Mouse (Mus musculus): ENCODE data around the gene Lbhd2.

The Lbhd2 gene

DNA sequence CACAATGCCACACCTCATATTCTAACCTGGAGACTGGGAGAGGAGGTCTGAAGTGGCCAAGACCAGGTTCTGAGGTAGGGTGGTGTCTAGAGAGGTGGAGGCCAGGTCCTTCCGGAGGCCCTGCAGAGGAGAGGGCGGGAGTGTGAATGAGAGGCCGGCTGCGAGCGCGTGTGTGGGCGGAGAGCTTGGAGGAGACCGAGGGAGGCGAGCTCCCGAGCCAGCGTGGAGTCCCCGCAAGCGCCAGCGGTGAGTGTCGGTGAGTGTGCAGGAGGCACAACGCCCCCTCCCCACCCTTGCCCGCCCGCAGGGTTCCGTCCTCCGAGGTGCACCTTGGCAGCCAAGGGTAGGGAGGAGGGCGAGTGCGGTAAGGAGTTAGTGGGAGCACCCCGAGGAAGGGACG, at the start of gene Lbhd2:
Gene Lbhd2 (plus strand): TSS at position 188 of the 400 bp plus-strand sequence.
- DNase-seq (ENCODE audit: low spot score) = no peak

GRCm38 (mm10) chr12:111360671-111361070, 45.9 kb upstream of the Lbhd2 start:
- no peak for DNase-seq (ENCODE audit: low spot score)

DNA sequence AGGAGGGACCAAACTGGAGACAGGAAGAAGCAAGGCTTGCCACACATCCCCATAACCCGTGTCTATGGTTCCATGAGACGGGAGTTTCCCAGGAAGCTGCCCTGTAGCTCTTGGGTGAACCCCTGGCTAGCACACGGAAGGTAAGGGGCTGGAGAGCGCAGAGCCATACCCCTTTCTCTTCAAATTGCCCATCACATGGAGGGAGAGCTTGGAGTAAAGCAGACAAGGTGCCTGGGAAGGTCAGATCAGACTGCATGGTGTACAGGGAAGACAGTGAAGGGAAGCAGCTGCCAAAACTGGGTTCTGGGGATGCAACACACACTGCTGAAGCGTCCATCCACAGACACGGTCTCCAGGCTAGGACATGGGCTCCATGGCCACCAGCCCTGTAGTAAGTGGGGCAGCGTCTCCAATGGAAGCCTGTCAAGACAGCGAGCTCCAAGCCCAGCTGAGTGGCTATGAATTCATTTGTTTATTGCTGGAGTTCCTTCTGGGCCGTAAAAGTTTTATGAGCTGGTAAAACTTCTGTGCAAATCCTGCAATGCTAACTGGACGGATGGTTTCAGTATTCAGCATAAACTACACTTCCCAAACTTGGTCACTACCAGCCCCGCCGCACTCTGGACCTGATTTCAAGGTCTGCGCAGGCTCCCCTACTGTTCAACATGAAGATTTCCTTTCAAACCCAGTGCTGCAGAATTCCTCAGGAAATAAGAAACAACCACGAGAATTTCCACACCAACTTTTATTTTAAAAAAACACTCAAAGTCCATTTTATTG, 45.1 kb upstream of the Lbhd2 start:
- DNase-seq (ENCODE audit: low spot score) = no peak

DNA sequence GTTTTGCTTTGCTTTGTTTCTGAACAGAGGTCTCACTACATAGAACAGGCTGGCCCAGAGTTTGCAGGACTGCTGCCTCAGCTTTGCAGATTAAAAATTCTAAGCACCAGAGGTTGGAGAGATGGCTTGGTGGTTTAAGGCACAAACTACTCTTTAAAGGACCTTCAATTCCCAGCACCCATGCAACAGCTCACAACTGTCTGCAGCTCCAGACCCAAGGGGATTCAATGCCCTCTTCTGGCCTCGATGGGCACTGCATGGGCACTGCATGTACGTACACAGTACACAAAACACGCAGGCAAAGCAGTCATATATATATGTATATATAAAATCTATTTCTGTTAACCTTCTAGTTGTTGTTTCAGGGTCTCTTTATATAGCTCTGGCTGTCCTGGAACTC, 42.4 kb upstream of the Lbhd2 start:
- DNase-seq (ENCODE audit: low spot score) = no peak

- DNase-seq (ENCODE audit: low spot score) = no peak
Measured at GRCm38 (mm10) chr12:111367065-111367464, 39.5 kb upstream of the Lbhd2 start.

DNA sequence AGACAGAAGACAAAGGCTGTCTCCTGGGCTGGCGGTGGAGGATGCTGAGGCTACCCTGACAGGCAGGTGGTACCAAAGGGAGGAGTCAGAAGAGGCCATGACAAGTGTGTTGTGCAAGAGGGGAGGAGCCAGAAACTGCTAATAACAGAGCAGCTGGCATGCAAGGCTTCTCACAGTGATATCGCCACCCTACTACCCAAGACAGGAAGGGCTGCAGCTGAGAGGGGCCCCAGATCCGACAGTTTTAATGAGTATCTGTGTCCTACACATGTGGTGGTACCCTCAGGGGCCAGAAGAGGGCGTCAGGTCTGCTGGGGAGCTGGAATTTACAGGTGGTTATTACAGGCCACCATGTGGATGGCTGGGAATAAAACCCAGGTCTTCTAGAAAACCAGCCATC, 36.4 kb upstream of the Lbhd2 start:
- no peak for DNase-seq (ENCODE audit: low spot score)

DNA sequence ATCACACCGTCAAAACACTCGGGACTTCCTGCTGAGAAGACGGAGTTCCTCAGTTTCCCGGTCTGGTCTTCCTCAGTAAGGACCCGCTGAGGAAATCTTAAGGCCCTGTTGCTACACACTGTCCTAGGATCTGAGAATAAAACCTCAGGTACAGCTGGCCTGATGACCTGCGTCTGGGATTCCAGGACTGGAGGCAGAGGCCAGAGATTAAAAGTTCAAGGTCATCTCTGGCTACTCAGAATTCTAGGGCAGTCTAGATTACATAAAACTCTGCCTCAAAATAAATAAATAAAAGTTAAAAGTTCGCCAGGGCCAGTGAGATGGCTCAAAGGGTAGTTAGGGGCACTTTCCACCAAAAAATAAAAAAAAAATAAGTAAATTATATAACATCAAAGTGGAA, 34.7 kb upstream of the Lbhd2 start:
- DNase-seq (ENCODE audit: low spot score) = no peak

- DNase-seq (ENCODE audit: low spot score) = no peak
Measured at GRCm38 (mm10) chr12:111373411-111373810, 33.2 kb upstream of the Lbhd2 start.

GRCm38 (mm10) chr12:111374727-111375126, 31.9 kb upstream of the Lbhd2 start:
- no peak for DNase-seq (ENCODE audit: low spot score)

- DNase-seq (ENCODE audit: low spot score) = no peak
Measured at GRCm38 (mm10) chr12:111375559-111375958, 31.1 kb upstream of the Lbhd2 start.

DNA sequence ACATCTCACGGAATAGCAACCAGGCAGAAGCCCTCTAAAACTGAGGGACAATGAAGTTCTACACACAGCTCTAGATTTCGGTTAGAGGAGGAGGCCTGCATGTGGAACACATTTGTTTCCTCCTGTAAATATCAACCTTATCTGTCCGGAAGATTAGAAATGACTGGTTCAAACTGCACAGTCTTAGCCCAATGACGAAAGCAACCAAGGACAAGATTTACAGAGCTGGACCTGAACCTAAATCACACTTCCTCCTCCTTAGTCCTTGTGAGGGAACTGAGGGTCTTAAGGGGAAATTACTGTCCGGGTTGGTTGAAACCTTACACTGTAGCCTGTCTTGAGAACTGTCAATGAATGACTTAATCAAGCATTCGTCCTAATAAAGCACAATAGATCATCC, 30.6 kb upstream of the Lbhd2 start:
- no peak for DNase-seq (ENCODE audit: low spot score)

GRCm38 (mm10) chr12:111376826-111377331, 29.7 kb upstream of the Lbhd2 start:
- DNase-seq (ENCODE audit: low spot score) = peak; percentile 76

DNA sequence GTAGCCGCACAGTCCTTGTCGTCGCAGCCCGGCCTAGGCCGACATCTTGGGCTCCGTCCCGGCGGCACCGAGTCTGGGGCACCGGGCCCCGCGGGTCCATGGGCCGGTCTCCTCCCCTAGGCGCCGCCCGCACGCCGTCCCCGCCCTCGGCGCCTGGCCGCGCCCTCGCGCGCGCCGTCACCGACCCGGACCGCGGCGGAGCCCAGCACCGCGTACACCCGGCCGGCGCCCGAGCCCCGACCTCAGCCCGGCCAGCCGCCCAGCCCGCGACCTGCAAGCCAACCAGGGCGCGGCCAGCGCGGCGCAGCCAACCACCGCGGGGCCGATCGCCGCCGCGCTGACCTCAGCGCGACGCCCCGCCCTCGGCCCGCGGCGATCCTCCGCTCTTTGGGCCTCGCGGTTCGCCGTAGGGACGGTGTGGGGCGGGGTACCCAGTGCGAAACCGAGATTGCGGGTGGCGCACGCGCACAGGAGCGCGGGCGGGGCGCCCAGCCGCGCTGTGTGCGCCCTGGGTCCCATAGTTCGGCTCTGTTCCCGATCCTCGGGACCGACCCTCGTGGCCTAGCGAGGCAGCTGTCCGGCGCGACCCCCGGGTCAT, 29.1 kb upstream of the Lbhd2 start, which contains the start of gene Cdc42bpb:
Gene Cdc42bpb (minus strand): TSS at position 343 of the 598 bp plus-strand sequence.
- peak; percentile 96 for DNase-seq (ENCODE audit: low spot score)

- no peak for DNase-seq (ENCODE audit: low spot score)
Measured at GRCm38 (mm10) chr12:111377986-111378490, 28.6 kb upstream of the Lbhd2 start.

DNA sequence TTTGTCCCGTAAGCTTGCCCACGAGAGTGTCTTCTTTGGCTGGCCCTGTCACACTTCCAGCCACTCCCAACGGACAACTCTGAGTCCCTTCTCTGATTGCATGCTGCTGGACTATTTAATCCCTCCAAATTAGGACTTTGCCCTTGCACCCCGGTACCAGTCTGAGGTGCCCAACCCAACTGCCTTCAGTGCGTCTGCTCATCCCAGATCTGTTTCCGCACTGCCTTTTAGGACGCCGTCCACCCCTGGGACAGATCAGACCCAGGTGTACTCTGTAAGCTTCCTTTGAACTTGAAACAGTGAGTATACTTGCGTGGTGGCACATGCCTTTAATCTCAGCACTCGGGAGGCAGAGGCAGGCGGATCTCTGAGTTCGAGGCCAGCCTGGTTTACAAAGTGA, 27.8 kb upstream of the Lbhd2 start:
- DNase-seq (ENCODE audit: low spot score) = no peak

DNA sequence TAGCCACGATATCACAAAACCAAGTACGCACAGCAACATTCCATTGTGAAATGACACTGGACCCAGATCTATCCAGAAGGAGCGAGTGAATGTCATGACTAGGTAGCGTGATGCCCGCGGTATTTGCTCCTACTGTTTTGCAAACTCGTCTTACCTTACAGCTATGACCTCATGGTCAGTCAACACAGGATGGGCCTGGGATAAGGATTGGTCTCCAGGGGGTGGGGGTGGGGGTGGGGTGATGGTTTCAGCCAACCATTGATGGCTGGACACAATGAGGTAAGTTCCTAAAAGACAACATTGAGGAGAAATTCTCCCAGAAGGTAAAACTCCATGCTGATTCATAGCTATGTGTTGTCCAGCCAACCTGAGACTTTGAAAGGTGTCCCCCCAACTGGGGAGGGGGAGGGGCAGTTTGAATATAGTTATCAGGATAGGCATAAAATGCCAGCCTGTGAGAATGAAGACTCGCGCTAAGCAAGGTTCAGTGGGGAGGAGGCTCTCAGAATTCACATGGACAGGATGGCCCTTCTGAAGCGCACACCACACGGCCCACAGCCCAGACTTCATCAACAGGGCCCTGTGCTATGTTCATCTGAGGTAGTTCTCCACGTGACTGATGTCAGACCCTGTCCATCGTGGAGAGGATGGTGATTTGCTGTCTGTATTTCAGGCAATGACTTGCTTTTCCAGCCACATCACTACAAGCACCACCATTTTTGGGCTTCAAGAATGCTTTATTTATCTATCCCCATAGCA, 20.5 kb upstream of the Lbhd2 start:
- DNase-seq (ENCODE audit: low spot score) = no peak

GRCm38 (mm10) chr12:111386642-111387120, 19.9 kb upstream of the Lbhd2 start:
- no peak for DNase-seq (ENCODE audit: low spot score)

GRCm38 (mm10) chr12:111387146-111387545, 19.5 kb upstream of the Lbhd2 start:
- no peak for DNase-seq (ENCODE audit: low spot score)

DNA sequence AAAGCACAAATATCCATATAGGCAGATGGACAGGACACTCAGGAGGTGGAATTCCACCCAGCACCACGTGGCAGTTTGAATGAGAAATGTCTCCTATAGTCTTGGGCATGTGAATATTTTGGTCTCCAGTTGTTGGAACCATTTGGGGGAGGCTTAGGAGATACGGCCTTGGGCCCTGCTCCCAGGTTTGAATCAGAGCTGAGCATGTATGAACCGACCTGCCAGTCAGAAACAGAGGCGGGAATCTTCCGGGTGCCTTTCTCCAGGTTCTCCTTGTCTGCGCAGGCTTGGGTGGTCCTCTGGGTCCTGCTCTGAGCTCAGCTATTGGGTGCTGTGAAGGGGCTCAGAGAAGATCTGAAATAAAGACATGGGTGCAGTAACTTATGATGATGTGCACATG, 12.6 kb upstream of the Lbhd2 start:
- DNase-seq (ENCODE audit: low spot score) = no peak

- peak; percentile 67 for DNase-seq (ENCODE audit: low spot score)
Measured at GRCm38 (mm10) chr12:111396997-111397396, 9.6 kb upstream of the Lbhd2 start.

- peak; percentile 89 for DNase-seq (ENCODE audit: low spot score)
Measured at GRCm38 (mm10) chr12:111401454-111402184, 5.0 kb upstream of the Lbhd2 start.

DNA sequence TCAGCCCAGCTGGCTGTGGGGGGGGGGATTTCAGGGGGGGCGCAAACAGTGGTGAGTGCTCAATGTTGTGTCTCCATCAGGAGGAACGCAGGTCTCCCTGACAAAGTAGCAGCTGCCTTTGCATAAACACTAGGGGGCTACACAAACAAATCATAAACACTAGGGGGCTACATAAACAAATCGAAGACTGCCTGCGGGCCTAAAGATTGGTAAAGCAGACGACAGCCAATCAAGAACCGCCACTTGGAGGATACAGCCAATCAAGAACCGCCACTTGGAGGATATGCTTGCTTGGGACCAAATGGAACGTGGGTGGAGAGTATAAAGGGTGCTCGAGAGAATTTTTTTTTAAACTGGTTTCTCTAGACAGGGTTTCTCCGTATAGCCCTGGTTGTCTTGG, 1.7 kb upstream of the Lbhd2 start:
- DNase-seq (ENCODE audit: low spot score) = no peak

Data from testis, postnatal 10 days (tissue).